Mouse (Mus musculus) adipocyte (in vitro differentiated cells): ENCODE measurements around the gene Slc5a5.
"Not testable (repeated sequence)": the region's sequence is repeated elsewhere in the genome, so short reads cannot be mapped to it uniquely, and the experiment has no call there.

Experiments used
- DNase-seq: peaks from one replicate; pipeline ENCODE4 v3.0.0-alpha.2; 2016; ENCODE audit warnings: low spot score

Slc5a5 gene

GRCm38 (mm10) chr8:70902211-70902610, 9.7 kb upstream of the Slc5a5 start:
- no peak for DNase-seq

GRCm38 (mm10) chr8:70900872-70901387, 8.4 kb upstream of the Slc5a5 start:
- DNase-seq = no peak

- no peak for DNase-seq
Observed at GRCm38 (mm10) chr8:70899226-70899625, 6.7 kb upstream of the Slc5a5 start.

DNA sequence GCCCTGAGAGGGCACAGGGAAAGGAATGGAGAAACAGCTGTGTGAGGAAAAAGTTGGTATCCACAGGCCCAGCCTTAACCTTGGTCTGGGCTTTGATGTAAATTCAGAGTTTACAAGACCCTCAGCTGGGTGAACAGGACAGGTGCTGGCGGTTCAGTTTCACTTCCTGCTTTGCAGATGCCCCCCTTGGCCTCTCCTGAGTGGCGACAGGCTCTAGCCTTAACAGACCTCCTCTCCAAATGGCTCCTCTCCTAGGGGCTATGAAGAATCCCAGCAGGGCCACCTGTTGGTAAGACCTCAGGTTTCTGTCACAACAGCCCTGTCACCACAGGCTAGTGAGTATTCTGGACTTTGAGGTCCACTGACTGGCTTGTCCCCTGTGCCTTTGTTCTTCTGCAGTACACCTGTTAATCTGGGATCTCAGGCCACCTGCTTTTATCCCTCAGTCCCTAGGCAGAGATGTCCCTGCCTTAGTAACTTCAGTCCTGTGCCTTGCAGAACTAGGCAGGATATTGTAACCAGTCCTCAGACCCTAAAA, 6.2 kb upstream of the Slc5a5 start:
- no peak for DNase-seq

- peak; percentile 89 for DNase-seq
Observed at GRCm38 (mm10) chr8:70897681-70898413, 5.3 kb upstream of the Slc5a5 start.

- peak; percentile 100 for DNase-seq
Observed at GRCm38 (mm10) chr8:70897021-70897680, 4.6 kb upstream of the Slc5a5 start, which contains the start of gene Rpl18a. Gene Rpl18a (minus strand): TSS chr8:70897412.

DNA sequence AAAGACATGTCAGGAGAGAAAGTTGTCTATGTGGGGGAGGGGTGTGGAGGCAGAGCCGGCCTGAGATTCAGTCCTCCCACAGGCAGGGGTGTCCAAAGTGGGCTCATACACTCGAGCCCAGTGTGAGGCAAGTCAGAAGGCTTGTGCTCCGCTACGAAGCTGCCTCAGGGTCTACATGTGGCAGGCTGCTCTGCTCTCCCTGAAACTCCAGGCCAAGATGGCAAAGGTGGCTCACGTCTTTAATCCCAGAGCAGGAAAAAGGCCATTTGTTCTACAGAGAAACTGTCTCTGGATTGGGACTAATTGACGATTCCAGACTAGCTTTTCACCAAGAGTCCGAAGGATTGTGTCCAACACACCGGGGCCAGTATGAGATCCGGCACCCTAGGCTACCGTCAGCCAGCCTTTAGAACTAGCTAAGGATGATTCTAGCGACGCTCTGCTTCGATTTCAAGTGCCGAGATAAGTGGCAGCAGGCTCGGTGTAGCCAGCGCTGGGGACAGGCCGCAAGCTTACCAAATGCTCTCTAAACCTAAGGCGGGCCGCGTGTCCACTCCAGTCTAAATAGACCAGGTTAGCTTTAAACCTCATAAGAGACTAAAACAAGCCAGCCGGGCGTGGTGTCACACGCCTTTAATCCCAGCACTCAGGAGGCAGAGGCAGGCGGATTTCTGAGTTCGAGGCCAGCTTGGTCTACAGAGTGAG, 3.9 kb upstream of the Slc5a5 start:
- peak; percentile 48 for DNase-seq

DNA sequence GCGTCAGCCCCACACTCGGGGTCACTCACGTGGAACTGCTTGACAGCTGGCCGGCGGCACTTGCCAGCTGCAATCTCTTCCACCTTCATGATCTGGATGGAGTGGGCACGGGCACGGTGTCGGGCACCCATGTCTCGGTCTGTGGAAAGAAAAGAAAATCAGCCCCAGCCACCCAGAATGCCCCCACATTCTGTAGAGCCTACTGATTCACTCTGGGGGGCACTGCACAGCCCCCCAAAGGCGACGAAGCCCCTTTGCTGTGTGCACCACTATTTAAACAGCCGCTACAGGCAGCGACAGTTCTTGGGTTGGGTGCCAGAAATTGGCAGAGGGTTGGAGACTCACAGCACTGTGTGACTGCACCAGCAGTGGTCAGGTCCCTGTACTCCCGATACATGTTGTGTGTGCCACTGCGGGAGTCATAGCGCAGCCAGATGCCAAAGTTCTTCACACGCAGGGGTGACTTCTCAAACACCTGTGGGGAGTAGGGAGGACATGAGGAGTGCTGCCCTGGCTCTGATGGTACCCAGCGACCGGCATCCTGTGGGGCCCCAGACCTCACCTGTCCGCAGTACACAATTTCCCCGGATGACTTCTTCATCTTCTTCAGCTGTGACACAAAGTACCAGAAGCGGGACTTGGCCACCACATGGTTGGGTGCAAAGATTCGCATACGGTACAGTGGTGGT, 3.2 kb upstream of the Slc5a5 start:
- not testable (repeated sequence) for DNase-seq

DNA sequence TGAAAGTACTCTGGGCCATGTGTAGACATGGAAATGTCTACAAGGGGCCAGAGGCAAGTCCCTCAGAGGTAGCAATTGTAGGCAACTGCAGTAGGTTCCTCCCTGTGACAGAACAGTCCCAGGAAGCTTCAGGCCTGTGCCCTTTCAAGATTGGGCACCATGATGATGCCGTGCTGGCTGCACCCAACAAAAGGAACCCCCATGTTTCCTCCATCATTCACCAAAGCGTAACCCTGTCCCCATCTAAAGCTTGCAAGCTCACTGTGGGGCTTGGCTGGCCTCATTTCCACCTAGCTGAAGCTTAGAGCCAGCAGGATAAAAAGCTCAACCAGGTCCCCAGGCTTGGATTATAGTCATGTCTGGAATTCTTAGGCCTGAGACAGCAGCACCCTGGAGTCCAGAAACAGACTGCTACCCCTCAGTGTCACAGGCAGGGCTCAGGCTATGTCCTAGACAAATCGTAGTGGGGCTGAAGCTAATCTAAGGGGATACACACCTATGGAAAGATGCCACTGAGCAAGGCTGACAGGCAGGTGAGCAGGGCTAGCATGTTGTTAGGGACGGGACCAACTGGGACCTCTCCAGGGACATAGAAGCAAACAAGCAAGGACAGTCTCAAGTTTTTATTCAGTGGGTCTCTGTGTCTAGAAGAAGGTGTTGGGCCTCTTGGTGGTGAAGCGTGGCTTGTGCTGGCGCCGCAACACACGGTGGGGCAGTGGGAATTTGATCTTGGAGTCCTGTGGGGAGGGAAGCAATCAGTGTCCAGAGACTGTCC, 2.4 kb upstream of the Slc5a5 start:
- no peak for DNase-seq

DNA sequence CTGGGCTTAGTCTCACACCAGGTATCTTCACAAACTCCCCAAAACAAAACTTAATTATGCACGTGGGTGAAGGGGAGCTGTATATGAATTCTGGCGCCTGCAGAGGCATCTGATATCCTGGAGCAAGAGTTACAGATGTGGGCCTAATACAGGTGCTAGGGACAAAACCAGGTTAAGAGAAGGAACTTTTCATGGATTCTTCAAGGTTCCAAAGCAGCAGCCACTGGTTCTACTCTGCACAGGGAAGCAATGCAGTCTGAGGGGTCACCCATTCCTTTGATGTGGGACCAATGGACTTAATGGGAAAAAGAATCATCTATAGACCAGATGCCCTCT, 1.8 kb upstream of the Slc5a5 start:
- no peak for DNase-seq

DNA sequence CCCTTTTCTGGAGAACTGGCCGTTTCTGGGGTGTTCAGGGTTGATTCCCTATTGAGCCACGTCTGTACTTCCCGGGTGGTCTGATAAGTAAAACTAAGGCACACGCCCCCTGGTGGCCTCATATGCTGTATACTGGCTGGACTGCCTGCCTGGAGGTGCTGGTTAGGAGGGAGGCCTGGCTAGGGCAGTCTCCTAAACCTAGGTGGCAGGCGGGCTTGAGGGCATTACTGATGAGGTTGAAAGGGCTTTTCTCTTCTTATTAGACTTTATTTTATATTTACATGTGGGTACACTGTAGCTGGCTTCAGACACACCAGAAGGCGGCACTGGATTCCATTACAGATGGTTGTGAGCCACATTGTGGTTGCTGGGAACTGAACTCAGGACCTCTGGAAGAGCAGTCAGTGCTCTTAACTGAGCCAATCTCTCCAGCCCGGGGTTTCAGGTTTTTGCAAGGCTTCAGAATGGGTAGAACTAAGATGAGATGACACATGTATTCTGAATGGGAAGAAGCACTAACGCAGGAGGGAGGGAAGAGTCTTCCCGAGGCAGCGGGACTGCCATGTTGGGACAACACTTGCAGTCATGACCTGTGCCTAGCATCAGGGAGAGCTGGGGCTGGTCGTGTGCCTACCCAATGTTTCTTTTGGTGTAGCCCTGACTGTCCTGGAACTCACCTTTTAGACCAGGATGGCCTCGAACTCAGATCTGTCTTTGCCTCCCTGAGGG, 1.3 kb upstream of the Slc5a5 start:
- DNase-seq = peak; percentile 74

DNA sequence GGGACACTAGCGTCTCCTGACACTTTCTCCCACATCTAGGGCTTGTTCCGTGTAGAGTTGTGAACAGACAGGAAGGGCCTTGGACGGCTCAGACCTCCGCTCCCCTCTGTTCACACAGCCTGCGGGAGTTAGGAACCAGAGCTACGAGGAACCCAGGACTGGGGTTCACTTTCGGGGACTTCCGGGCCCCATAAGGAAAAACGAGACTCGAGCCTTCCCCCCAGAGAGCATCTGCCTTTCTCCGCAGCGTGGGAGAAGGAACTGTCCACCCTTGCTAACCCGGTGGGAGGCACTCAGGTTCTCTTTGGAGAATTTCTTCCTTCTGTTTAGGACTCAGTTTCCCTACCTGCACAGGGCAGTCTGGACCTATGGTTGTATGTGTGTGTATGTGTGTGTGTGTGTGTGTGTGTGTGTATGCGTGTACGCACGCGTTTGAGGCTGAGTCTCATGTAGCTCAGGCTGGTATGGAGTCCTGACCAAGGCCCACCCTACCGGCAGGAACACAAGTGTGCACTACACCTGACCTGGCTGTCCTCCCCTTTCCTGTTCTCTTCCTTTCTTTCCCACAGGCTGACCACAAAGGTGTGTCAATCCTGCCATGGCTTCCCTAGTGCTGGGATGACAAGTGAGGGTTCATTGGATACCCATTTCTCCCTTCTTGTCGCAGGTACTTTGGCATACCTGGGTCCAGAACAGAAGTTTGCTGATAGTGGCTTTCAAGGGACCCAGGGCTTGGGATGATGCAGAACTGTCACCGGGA, 519 bp upstream of the Slc5a5 start:
- no peak for DNase-seq

DNA sequence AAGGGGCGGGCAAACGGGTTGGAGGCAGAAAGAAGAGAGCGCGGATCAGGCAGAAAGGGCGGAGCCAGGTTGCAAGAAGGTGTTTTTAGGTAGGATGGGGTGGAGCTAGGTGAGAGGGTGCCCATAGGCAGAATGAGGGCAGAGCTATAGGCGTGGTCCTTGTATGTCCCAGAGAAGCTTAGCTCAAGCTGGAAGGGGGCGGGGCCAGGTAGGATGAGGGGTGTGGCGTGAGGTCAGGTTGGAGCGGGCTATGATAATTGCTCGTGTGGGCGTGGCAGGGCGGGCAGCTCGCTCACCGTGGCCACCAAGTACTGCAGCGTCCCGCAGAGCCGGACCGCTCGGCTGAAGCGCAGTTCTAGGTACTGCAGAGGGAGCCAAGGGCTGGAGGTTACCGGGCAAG, 1.2 kb downstream of the Slc5a5 start:
- no peak for DNase-seq

DNA sequence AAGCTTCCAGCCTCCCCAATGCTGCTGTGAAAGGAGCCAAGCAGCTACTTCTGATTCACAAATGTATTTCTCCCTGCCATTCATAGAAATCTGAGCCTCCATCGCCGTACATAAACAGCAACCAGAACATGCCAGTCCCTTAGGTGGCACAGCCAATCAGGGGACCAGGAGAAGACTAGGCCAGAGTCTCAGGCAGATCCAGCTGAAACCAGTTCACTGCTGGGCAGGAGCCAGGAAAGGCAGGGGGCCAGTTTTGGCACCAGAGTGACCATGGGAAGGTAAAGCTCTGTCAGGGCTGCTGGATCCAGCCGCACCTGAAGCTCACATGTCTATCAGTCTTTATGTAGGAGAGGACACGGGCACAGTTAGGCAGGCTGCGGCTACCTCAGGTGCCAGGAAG, 1.9 kb downstream of the Slc5a5 start:
- DNase-seq = peak; percentile 66

DNA sequence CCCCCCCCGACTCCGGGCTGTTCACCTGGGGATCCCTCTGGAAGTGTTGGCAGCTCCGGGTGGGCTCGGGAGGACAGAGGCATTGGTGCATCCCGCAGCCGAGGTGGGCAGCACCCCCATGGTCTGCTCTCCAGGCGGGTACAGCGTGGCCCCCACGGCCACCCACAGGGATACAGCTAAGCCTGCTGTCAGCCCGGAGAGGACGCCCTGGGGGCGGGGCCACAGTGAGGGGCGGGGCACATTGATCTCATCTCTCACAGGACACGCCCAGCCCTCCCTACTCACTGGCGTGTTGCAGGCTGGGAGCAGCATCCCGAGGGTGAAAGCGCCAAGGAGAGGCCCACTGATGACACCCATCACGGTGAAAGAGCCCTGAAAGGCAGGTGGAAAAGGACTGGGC, 4.9 kb downstream of the Slc5a5 start:
- no peak for DNase-seq

DNA sequence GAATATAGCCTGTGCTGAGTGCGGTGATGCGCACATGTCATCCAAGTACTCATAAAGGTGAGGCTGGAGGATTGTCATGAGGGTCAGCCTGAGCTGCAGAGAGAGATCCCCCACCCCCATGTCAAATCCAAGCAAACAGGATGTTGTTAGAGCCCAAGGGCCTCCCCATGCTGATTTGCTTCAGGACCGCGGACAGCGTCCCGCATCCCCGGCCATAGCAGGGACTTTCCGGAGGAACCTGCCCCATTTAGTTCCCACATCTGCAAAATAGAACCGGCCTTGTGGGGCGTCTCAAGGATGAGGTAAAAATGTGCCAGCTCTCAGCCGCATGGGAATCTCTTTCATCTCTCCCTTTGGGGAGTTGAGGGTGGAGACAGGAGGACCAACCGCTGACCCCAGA, 6.9 kb downstream of the Slc5a5 start:
- DNase-seq = no peak

GRCm38 (mm10) chr8:70884683-70885082, 7.9 kb downstream of the Slc5a5 start:
- DNase-seq = no peak

- no peak for DNase-seq
Observed at GRCm38 (mm10) chr8:70884186-70884585, 8.4 kb downstream of the Slc5a5 start.

GRCm38 (mm10) chr8:70880546-70880945, 12.0 kb downstream of the Slc5a5 start:
- peak; percentile 52 for DNase-seq

DNA sequence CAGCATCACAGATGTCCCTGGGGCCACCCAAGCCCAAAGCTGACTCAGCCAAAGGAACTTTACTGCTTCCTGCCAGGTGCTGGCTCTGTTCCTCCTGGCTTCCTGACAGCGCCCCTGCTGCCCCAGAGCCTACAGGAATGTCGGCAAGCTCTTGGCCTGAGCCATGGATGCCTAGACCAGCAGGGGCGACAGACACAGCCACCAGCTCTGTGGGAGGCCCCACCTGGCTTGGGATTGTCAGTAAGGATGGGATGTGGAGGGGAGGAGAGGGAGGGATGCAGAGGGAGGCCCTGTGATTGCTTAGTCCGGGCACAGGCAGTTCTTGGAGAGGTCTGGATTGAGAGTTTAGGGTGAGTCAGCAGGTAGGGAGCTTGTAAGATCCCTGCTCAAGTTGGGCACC, 12.4 kb downstream of the Slc5a5 start:
- DNase-seq = peak; percentile 62
